Mouse (Mus musculus) cerebellum, adult 2 months (tissue): ENCODE data around the gene Pdlim5.
"Not testable (repeated sequence)": the region's sequence is repeated elsewhere in the genome, so short reads cannot be mapped to it uniquely, and the experiment has no call there.

Experiments used
- CTCF ChIP-seq: fragments of 200-500 bp; IDR thresholded peaks from 2 replicates; pipeline ENCODE4 v1.5.1; 2011; ENCODE audit warnings: low read depth, mild to moderate bottlenecking, control low read depth, low read length, moderate library complexity, borderline replicate concordance; ENCODE audit not compliant: insufficient read depth
- POLR2A ChIP-seq: fragments of 200-500 bp; IDR thresholded peaks from 2 replicates; pipeline ENCODE4 v1.6.1; 2011; ENCODE audit warnings: low read length, control low read depth, borderline replicate concordance; ENCODE audit not compliant: insufficient read depth

GRCm38 (mm10) chr3:142191627-142192026 lies 203.9 kb downstream of the Pdlim5 start:
- not testable (repeated sequence) for TF ChIP-seq CTCF, POLR2A
